Comparison of ENCODE assay signal across 8 mouse cellular contexts in genomic region chr1:85894231-85894747, GRCm38 (mm10). TPM values are rescaled to one million over a fixed set of nuclear protein-coding genes. Genes with fewer than 3 reads are reported as not detected.
DNase-seq lines count a peak whose midpoint lies in the region; ATAC-seq and TF ChIP-seq lines count a peak whose summit lies in the region.

TSS of gene Itm2c (plus strand) at chr1:85894281.

- H3K27me3 ChIP-seq in hindbrain, embryonic 11.5 days (ENCODE audit: control insufficient read depth, insufficient read depth, low read length), result no peaks in the 10 kb centered on the region
- H3K27me3 ChIP-seq in lung, postnatal 0 days (replicated peaks; ENCODE audit: insufficient read depth, low read length), result no peaks in the 10 kb centered on the region

- H3K9me3 ChIP-seq in hindbrain, embryonic 11.5 days (ENCODE audit: control insufficient read depth, low read length), result no peaks in the 10 kb centered on the region
- no peaks in the 10 kb centered on the region for H3K9me3 ChIP-seq in lung, postnatal 0 days (ENCODE audit: low read length)

- 1% methylated on average over 34 of the region's 35 CpGs for WGBS in hindbrain, embryonic 11.5 days
- under 1% methylated on average over 34 of the region's 35 CpGs for WGBS in lung, postnatal 0 days

- H3K36me3 ChIP-seq in hindbrain, embryonic 11.5 days (ENCODE audit: control insufficient read depth, insufficient read depth, low read length), result no peaks in the 10 kb centered on the region
- H3K36me3 ChIP-seq in lung, postnatal 0 days (ENCODE audit: insufficient read depth, low read length), result no peaks in the 10 kb centered on the region

- H3K4me3 ChIP-seq in hindbrain, embryonic 11.5 days (ENCODE audit: low read depth, low read length), result peak within 1 kb of the TSS; percentile 81
- H3K4me3 ChIP-seq in lung, postnatal 0 days (ENCODE audit: low read depth, low read length), result peak within 1 kb of the TSS; percentile 77

- no peak; the same call in 1 of the 2 replicates for TF ChIP-seq CTCF in lung, postnatal 0 days (IDR thresholded peaks at IDR 0.05)

- peak within 1 kb of the TSS; percentile 87 for H3K27ac ChIP-seq in hindbrain, embryonic 11.5 days (ENCODE audit: low read depth, low read length)
- peak within 1 kb of the TSS; percentile 81 for H3K27ac ChIP-seq in lung, postnatal 0 days (ENCODE audit: low read length)

- peak; percentile 89 for DNase-seq in Muller cell, postnatal 12 days (ENCODE audit: inconsistent ontology term)
- DNase-seq in cerebellum, postnatal 10 days, result peak; percentile 95 to 97
- DNase-seq in frontal cortex, postnatal 10 days (ENCODE audit: low spot score in 2 of 2), result peak; percentile 81 to 90
- DNase-seq in hindbrain, embryonic 11.5 days (ENCODE audit: low spot score), result peak; percentile 87
- peak; percentile 91 for DNase-seq in layer of hippocampus, adult 9-11 months
- peak; percentile 92 for DNase-seq in lung, postnatal 0 days (ENCODE audit: low spot score)
- DNase-seq in ovary, postnatal 10 days (ENCODE audit: low spot score), result peak; percentile 77
- peak; percentile 87 for DNase-seq in thymus, postnatal 25 days

- H3K4me2 ChIP-seq in hindbrain, embryonic 11.5 days (replicated peaks; ENCODE audit: low read depth, low read length), result peak within 1 kb of the TSS; percentile 84
- H3K4me2 ChIP-seq in lung, postnatal 0 days (replicated peaks; ENCODE audit: low read depth, low read length), result peak within 1 kb of the TSS; percentile 82

- TF ChIP-seq EP300 in lung, postnatal 0 days (IDR thresholded peaks at IDR 0.05), result no peak

- ATAC-seq in hindbrain, embryonic 11.5 days (ENCODE audit: low FRiP score), result peak; percentile 85
- peak; percentile 87 for ATAC-seq in lung, postnatal 0 days

- H3K4me1 ChIP-seq in hindbrain, embryonic 11.5 days (replicated peaks; ENCODE audit: control insufficient read depth, insufficient read depth, low read length), result peaks cover 16% of the 10 kb centered on the region
- peaks cover 24% of the 10 kb centered on the region for H3K4me1 ChIP-seq in lung, postnatal 0 days (ENCODE audit: insufficient read depth, low read depth, low read length)

- H3K9ac ChIP-seq in hindbrain, embryonic 11.5 days (ENCODE audit: low read depth, low read length), result peak within 1 kb of the TSS; percentile 70
- peak within 1 kb of the TSS; percentile 62 for H3K9ac ChIP-seq in lung, postnatal 0 days (replicated peaks; ENCODE audit: low read depth)

RNA-seq across cellular contexts. Expression of gene Itm2c, which starts in this region (rescaled TPM):
- polyA plus RNA-seq in hindbrain, embryonic 11.5 days (2014; fragmentation: Nextera tagmentation; extraction: Ambion mirVana), result 85.7 and 86.1 TPM in 2 replicates
- polyA plus RNA-seq in lung, postnatal 0 days (2015; fragmentation: Nextera tagmentation; extraction: Ambion mirVana), result 221 and 244 TPM in 2 replicates

Comparison
In these comparisons a context has a peak if more than half of its experiments do, and no peak if none do; other contexts are left out.
1. Peak in every context shown above with its lines: DNase-seq, ATAC-seq, H3K4me3 ChIP-seq and H3K27ac ChIP-seq.